Mouse (Mus musculus): ENCODE results near the gene Rpp25. TPM values are rescaled to one million over a fixed set of nuclear protein-coding genes. Genes with fewer than 3 reads are reported as not detected.

Rpp25 gene
- polyA plus RNA-seq, 1 experiment from 2014 or later = 5.3 TPM

GRCm38 (mm10) chr9:57493532-57493931 is 10.3 kb upstream of the Rpp25 start:
- Histone ChIP-seq H3K9ac (ENCODE audit: low read length) (no peak overlapping the region), H3K27ac (ENCODE audit: low read length) (no peak overlapping the region)

GRCm38 (mm10) chr9:57494970-57495369 is 8.9 kb upstream of the Rpp25 start:
- no peak overlapping the region for H3K4me2 ChIP-seq (ENCODE audit: low read depth, low read length)
- ATAC-seq (ENCODE audit: insufficient read depth, low FRiP score) = no peak
- H3K27ac ChIP-seq (ENCODE audit: low read length) = no peak overlapping the region
- no peak overlapping the region for H3K4me3 ChIP-seq (replicated peaks; ENCODE audit: low read length)
- H3K9ac ChIP-seq (ENCODE audit: low read length) = no peak overlapping the region
- peaks cover 3% of the 10 kb centered on the region; the same call in 1 of the 2 replicates for H3K4me1 ChIP-seq (ENCODE audit: control insufficient read depth, insufficient read depth, low read length)
- H3K9me3 ChIP-seq (replicated peaks; ENCODE audit: control insufficient read depth, low read length) = no peaks in the 10 kb centered on the region
- no peaks in the 10 kb centered on the region for H3K27me3 ChIP-seq (ENCODE audit: control insufficient read depth, insufficient read depth, low read length)
- no peaks in the 10 kb centered on the region for H3K36me3 ChIP-seq (ENCODE audit: control insufficient read depth, insufficient read depth, low read length)

More at GRCm38 (mm10) chr9:57493532-57493931, 10.3 kb upstream of the Rpp25 start:
- H3K27me3 ChIP-seq (ENCODE audit: control insufficient read depth, insufficient read depth, low read length) = no peaks in the 10 kb centered on the region
- no peak overlapping the region for H3K4me2 ChIP-seq (ENCODE audit: low read depth, low read length)
- peaks cover 3% of the 10 kb centered on the region; the same call in 1 of the 2 replicates for H3K4me1 ChIP-seq (ENCODE audit: control insufficient read depth, insufficient read depth, low read length)
- ATAC-seq (ENCODE audit: insufficient read depth, low FRiP score) = no peak
- no peak overlapping the region for H3K4me3 ChIP-seq (replicated peaks; ENCODE audit: low read length)
- WGBS = 76% methylated on average over 2 of the region's 2 CpGs
- no peaks in the 10 kb centered on the region for H3K36me3 ChIP-seq (ENCODE audit: control insufficient read depth, insufficient read depth, low read length)
- H3K9me3 ChIP-seq (replicated peaks; ENCODE audit: control insufficient read depth, low read length) = no peaks in the 10 kb centered on the region

DNA sequence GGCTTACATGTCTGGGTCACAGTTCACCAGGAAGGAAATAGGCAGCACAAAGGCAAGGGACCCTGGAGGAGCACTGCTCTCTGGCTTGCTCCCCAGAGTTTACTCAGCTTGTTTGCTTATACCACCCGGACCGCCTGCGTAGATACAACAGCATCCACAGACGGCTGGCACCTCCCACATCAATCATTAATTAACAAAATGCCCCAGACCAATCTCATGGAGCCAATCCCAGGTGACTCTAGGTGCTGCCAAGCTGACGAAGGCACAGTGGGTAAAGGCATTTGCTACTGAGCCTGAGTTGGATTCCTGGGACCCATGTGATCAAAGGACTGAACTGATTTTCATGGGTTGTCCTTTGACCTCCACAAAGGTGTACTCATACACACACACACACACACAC is 6.6 kb upstream of the Rpp25 start:
- Histone ChIP-seq H3K27me3 (ENCODE audit: control insufficient read depth, insufficient read depth, low read length) (peaks cover 19% of the 10 kb centered on the region), H3K4me2 (ENCODE audit: low read depth, low read length) (no peak overlapping the region), H3K4me1 (ENCODE audit: control insufficient read depth, insufficient read depth, low read length) (peaks cover 3% of the 10 kb centered on the region; the same call in 1 of the 2 replicates), H3K9ac (ENCODE audit: low read length) (no peak overlapping the region), H3K9me3 (replicated peaks; ENCODE audit: control insufficient read depth, low read length) (no peaks in the 10 kb centered on the region), H3K4me3 (replicated peaks; ENCODE audit: low read length) (no peak overlapping the region), H3K36me3 (ENCODE audit: control insufficient read depth, insufficient read depth, low read length) (no peaks in the 10 kb centered on the region), H3K27ac (ENCODE audit: low read length) (no peak overlapping the region)
- ATAC-seq (ENCODE audit: insufficient read depth, low FRiP score) = peak; percentile 68; the same call in 1 of the 2 replicates
- WGBS = 51% methylated on average over 5 of the region's 5 CpGs

- no peak overlapping the region for H3K4me3 ChIP-seq (replicated peaks; ENCODE audit: low read length)
- no peak overlapping the region for H3K27ac ChIP-seq (ENCODE audit: low read length)
- no peaks in the 10 kb centered on the region for H3K36me3 ChIP-seq (ENCODE audit: control insufficient read depth, insufficient read depth, low read length)
- no peak for ATAC-seq (ENCODE audit: insufficient read depth, low FRiP score)
- H3K9ac ChIP-seq (ENCODE audit: low read length) = no peak overlapping the region
- no peaks in the 10 kb centered on the region for H3K9me3 ChIP-seq (replicated peaks; ENCODE audit: control insufficient read depth, low read length)
- H3K27me3 ChIP-seq (ENCODE audit: control insufficient read depth, insufficient read depth, low read length) = peaks cover 32% of the 10 kb centered on the region
- H3K4me2 ChIP-seq (ENCODE audit: low read depth, low read length) = no peak overlapping the region
- WGBS = 64% methylated on average over 7 of the region's 7 CpGs
- H3K4me1 ChIP-seq (ENCODE audit: control insufficient read depth, insufficient read depth, low read length) = peaks cover 12% of the 10 kb centered on the region
These were observed 5.3 kb upstream of the Rpp25 start for GRCm38 (mm10) chr9:57498536-57498935.

DNA sequence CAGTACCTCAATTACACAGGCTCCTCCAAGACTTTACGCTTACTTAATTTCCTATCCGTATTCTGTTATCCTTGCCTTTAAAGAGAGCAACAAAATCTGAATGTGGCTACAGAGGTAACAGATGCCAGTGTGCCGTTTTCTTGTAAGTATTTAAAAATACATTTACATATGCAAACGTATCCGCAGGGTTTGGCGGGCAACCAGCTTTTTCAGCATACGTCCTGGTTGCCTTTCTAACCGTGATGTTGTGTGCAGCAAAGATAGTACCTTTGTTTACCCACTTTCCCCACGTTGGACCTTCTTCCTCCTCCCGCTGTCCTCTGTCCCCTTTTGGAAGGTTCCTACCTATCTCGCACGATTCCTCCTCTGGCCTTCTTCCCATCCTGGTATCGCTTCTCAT is 2.4 kb upstream of the Rpp25 start:
- Histone ChIP-seq H3K4me2 (ENCODE audit: low read depth, low read length) (no peak overlapping the region), H3K9me3 (replicated peaks; ENCODE audit: control insufficient read depth, low read length) (no peaks in the 10 kb centered on the region), H3K4me1 (ENCODE audit: control insufficient read depth, insufficient read depth, low read length) (peaks cover 20% of the 10 kb centered on the region), H3K27me3 (ENCODE audit: control insufficient read depth, insufficient read depth, low read length) (peaks cover 58% of the 10 kb centered on the region), H3K27ac (ENCODE audit: low read length) (no peak overlapping the region), H3K4me3 (replicated peaks; ENCODE audit: low read length) (no peak overlapping the region), H3K9ac (ENCODE audit: low read length) (no peak overlapping the region), H3K36me3 (ENCODE audit: control insufficient read depth, insufficient read depth, low read length) (no peaks in the 10 kb centered on the region)
- 17% methylated on average over 13 of the region's 13 CpGs for WGBS
- no peak for ATAC-seq (ENCODE audit: insufficient read depth, low FRiP score)

- Histone ChIP-seq H3K4me3 (replicated peaks; ENCODE audit: low read length) (no peak overlapping the region), H3K27ac (ENCODE audit: low read length) (no peak overlapping the region), H3K4me1 (ENCODE audit: control insufficient read depth, insufficient read depth, low read length) (peaks cover 20% of the 10 kb centered on the region), H3K9me3 (replicated peaks; ENCODE audit: control insufficient read depth, low read length) (no peaks in the 10 kb centered on the region), H3K9ac (ENCODE audit: low read length) (no peak overlapping the region), H3K4me2 (ENCODE audit: low read depth, low read length) (no peak overlapping the region; the same call in 1 of the 2 replicates), H3K27me3 (ENCODE audit: control insufficient read depth, insufficient read depth, low read length) (peaks cover 58% of the 10 kb centered on the region), H3K36me3 (ENCODE audit: control insufficient read depth, insufficient read depth, low read length) (no peaks in the 10 kb centered on the region)
- 6% methylated on average over 20 of the region's 20 CpGs for WGBS
- no peak for ATAC-seq (ENCODE audit: insufficient read depth, low FRiP score)
These were observed 2.0 kb upstream of the Rpp25 start for GRCm38 (mm10) chr9:57501861-57502260.

DNA sequence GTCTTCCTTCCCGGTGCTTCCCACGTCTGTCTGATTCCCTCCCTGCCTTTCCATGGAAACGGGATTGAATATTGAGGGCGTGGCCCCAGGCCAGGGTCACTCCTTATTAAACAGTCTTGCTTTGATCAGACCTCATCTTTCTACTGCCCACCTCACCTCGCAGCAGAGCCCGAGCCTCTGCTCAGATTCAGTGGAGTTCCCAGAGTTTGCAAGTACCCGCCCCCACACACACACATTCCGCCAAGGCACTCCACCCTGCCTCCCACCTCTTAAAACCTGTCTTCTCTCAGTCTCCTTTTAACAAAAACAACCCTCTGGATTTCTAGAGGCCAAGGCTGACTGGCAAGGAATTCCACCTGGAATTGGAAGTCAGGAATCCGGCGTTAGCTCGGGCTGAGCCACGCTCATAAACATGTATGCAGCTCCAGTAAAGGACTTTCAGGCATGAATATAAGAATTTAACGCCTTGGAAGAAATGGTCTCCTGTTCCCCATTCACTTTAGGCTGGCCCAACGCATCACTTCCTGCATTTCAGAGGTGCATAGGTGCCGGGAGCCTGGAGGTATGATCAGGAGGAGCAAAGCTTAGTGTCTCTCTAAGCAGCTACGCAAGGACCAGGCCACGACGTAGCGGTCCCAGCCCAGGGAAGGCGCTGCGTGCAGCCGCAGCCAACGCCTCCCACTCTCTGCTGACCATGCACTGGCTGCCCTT is 760 bp upstream of the Rpp25 start:
- Histone ChIP-seq H3K4me3 (replicated peaks; ENCODE audit: low read length) (peak overlapping the region; percentile 54), H3K36me3 (ENCODE audit: control insufficient read depth, insufficient read depth, low read length) (no peaks in the 10 kb centered on the region), H3K9me3 (replicated peaks; ENCODE audit: control insufficient read depth, low read length) (no peaks in the 10 kb centered on the region), H3K27me3 (ENCODE audit: control insufficient read depth, insufficient read depth, low read length) (peaks cover 58% of the 10 kb centered on the region), H3K9ac (ENCODE audit: low read length) (0 out of 2 replicates have a peak overlapping the region, but pooled peaks have one; percentile 1), H3K4me2 (ENCODE audit: low read depth, low read length) (peak overlapping the region; percentile 94), H3K4me1 (ENCODE audit: control insufficient read depth, insufficient read depth, low read length) (peaks cover 17% of the 10 kb centered on the region; the same call in 1 of the 2 replicates), H3K27ac (ENCODE audit: low read length) (no peak overlapping the region)
- no peak for ATAC-seq (ENCODE audit: insufficient read depth, low FRiP score)
- WGBS = 4% methylated on average over 23 of the region's 23 CpGs

DNA sequence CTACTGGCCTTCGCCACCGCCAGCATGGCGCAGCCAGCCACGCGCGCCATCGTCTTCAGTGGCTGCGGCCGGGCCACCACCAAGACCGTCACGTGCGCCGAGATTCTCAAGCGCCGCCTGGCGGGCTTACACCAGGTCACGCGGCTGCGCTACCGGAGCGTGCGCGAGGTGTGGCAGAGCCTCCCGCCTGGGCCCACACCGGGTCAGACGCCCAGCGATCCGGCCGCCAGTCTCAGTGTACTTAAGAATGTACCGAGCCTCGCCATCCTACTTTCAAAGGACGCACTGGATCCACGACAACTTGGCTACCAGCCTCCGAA is 515 bp downstream of the Rpp25 start:
- peaks cover 17% of the 10 kb centered on the region; the same call in 1 of the 2 replicates for H3K4me1 ChIP-seq (ENCODE audit: control insufficient read depth, insufficient read depth, low read length)
- peak overlapping the region; percentile 54 for H3K4me3 ChIP-seq (replicated peaks; ENCODE audit: low read length)
- no peaks in the 10 kb centered on the region for H3K36me3 ChIP-seq (ENCODE audit: control insufficient read depth, insufficient read depth, low read length)
- WGBS = under 1% methylated on average over 34 of the region's 34 CpGs
- H3K9ac ChIP-seq (ENCODE audit: low read length) = peak overlapping the region; percentile 69
- no peaks in the 10 kb centered on the region for H3K9me3 ChIP-seq (replicated peaks; ENCODE audit: control insufficient read depth, low read length)
- H3K27me3 ChIP-seq (ENCODE audit: control insufficient read depth, insufficient read depth, low read length) = peaks cover 58% of the 10 kb centered on the region
- peak; percentile 81; the same call in 1 of the 2 replicates for ATAC-seq (ENCODE audit: insufficient read depth, low FRiP score)
- no peak overlapping the region for H3K27ac ChIP-seq (ENCODE audit: low read length)
- H3K4me2 ChIP-seq (ENCODE audit: low read depth, low read length) = peak overlapping the region; percentile 94

GRCm38 (mm10) chr9:57504891-57505290 is 1.1 kb downstream of the Rpp25 start:
- H3K27me3 ChIP-seq (ENCODE audit: control insufficient read depth, insufficient read depth, low read length) = peaks cover 58% of the 10 kb centered on the region
- H3K9ac ChIP-seq (ENCODE audit: low read length) = no peak overlapping the region
- H3K4me1 ChIP-seq (ENCODE audit: control insufficient read depth, insufficient read depth, low read length) = peaks cover 17% of the 10 kb centered on the region; the same call in 1 of the 2 replicates
- no peaks in the 10 kb centered on the region for H3K36me3 ChIP-seq (ENCODE audit: control insufficient read depth, insufficient read depth, low read length)
- no peak for ATAC-seq (ENCODE audit: insufficient read depth, low FRiP score)
- WGBS = 54% methylated on average over 10 of the region's 10 CpGs
- no peaks in the 10 kb centered on the region for H3K9me3 ChIP-seq (replicated peaks; ENCODE audit: control insufficient read depth, low read length)
- peak overlapping the region; percentile 54; the same call in 1 of the 2 replicates for H3K4me3 ChIP-seq (replicated peaks; ENCODE audit: low read length)
- peak overlapping the region; percentile 94; the same call in 1 of the 2 replicates for H3K4me2 ChIP-seq (ENCODE audit: low read depth, low read length)
- H3K27ac ChIP-seq (ENCODE audit: low read length) = no peak overlapping the region
